Mouse (Mus musculus): Measurements from ENCODE around the gene Fam120c. TPM values are rescaled to one million over a fixed set of nuclear protein-coding genes. Genes with fewer than 3 reads are reported as not detected.
A peak's percentile ranks its signal among the peaks of the same experiment; 100 is the strongest.

Fam120c gene
- 4.6 and 5.3 TPM in 2 replicates for polyA plus RNA-seq (2016; fragmentation: Nextera tagmentation; extraction: Ambion mirVana)

DNA sequence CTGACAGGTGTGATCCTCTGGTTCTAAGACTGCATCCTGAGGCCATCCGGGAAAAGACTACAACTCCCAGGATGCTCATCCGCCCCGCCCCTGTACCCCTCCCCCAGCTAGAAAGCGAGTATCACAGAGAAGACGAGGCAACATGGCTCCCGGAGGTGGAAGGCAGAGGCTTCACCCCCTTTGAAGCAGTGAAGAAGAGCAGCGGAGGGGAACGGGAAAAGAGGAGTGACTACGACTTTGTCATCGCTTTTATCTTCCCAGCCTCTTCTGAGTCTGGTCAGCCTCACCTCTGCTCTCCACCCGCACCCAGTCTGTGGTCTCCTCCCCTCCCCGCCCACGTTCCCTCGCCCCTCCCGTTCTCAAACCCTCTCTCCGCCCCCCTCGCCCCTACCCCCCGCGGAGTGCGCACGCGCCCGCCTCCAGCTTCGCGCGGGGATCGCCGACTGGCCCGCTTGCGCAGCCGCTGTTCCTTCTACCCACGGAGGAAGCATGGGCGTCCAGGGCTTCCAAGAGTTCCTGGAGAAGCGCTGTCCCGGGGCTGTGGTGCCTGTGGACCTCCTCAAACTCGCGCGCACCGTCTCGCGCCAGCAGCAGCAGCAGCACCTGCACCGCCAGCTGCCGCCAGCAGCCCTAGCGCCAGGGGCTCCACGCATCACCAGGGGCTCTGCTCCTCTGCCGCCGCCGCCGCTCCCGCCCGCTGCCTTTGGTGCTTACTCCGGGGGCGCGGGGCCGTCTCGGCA is at the start of gene Fam120c:
Gene Fam120c (plus strand): TSS at position 415 of the 740 bp plus-strand sequence.
- Histone ChIP-seq H3K9me3 (replicated peaks) (no peaks in the 10 kb centered on the region), H3K4me1 (replicated peaks) (peaks cover 11% of the 10 kb centered on the region; the same call in 1 of the 2 replicates), H3K4me2 (peak within 1 kb of the TSS; percentile 81), H3K27ac (ENCODE audit: poor library complexity, severe bottlenecking) (peak within 1 kb of the TSS; percentile 83), H3K27me3 (replicated peaks) (no peaks in the 10 kb centered on the region), H3K4me3 (peak within 1 kb of the TSS; percentile 81), H3K9ac (peak within 1 kb of the TSS; percentile 81), H3K36me3 (0 out of 2 replicates have a peak, but pooled peaks cover 3% of the 10 kb centered on the region)
- 12% methylated on average over 52 of the region's 56 CpGs for WGBS
- ATAC-seq (ENCODE audit: insufficient number of reproducible peaks, low FRiP score): peak; percentile 92

DNA sequence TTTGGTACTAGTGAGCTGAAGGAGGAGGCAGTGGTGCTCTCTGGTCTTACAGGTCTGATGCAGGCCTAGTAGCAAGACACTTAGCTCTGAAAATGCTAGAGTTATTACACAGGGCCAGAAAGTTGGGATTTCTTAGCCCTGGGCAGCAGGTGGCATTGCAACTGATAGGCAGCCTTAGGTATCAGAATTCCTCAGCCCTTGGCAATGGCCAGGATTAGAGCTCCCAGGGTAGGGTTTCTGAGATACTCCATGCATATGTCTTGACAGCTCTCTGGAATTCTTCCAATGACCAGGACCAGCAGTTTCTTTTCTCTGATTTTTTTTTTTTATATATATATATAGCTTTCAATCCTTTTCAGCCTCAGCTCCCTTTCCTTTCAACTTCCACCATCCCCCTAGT is 45.6 kb upstream of the Fam120c start:
- Histone ChIP-seq H3K4me2 (no peak overlapping the region), H3K27me3 (replicated peaks) (no peaks in the 10 kb centered on the region), H3K36me3 (no peaks in the 10 kb centered on the region), H3K4me1 (replicated peaks) (peaks cover 7% of the 10 kb centered on the region; the same call in 1 of the 2 replicates), H3K27ac (ENCODE audit: poor library complexity, severe bottlenecking) (no peak overlapping the region), H3K9me3 (replicated peaks) (no peaks in the 10 kb centered on the region), H3K9ac (no peak overlapping the region), H3K4me3 (no peak overlapping the region)
- peak; percentile 25; the same call in 1 of the 2 replicates for ATAC-seq (ENCODE audit: insufficient number of reproducible peaks, low FRiP score)

DNA sequence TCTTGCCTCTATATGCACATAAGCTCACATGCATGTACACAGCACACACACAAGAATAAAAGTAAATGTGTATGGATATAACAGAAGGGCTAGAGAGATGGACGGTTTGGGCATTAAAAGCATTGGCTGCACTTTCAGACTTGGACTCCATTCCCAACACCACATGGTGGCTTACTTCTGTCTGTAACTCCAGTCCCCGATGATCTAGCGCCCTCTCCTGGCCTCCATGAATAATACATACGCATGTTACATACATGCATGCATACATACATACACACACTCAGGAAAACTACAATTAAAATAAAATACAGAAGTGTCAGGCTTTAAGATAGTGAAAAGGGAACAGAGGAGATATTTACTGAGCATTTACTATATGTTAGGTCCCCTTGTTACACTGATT is 30.2 kb upstream of the Fam120c start:
- ATAC-seq (ENCODE audit: insufficient number of reproducible peaks, low FRiP score): no peak
- Histone ChIP-seq H3K9ac (no peak overlapping the region), H3K36me3 (no peaks in the 10 kb centered on the region), H3K9me3 (replicated peaks) (no peaks in the 10 kb centered on the region), H3K27me3 (replicated peaks) (no peaks in the 10 kb centered on the region; the same call in 1 of the 2 replicates), H3K4me2 (no peak overlapping the region), H3K27ac (ENCODE audit: poor library complexity, severe bottlenecking) (no peak overlapping the region), H3K4me3 (no peak overlapping the region), H3K4me1 (replicated peaks) (no peaks in the 10 kb centered on the region)
- WGBS: 66% methylated on average over 4 of the region's 4 CpGs

DNA sequence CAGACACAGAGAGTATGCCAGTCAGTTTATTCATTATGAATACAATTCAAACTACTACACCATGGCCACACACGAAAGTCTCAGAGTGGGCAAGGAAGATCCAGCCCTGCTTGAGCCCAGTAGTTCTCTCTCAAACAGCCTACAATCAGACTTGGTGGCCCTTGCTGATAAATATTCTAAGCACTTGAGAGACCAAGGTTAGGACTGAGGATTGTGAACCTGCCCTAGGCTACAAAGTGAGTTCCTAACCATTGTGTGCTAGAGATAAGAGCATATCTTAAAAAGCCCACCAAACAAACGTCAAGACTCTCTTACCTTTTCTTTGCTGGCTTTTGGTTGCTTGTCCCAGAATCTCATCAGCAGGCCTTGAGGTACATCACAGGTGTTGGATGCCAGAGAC is 10.4 kb upstream of the Fam120c start:
- H3K9me3 ChIP-seq (replicated peaks): no peaks in the 10 kb centered on the region
- ATAC-seq (ENCODE audit: insufficient number of reproducible peaks, low FRiP score): no peak
- H3K4me2 ChIP-seq: no peak overlapping the region
- H3K4me1 ChIP-seq (replicated peaks): no peaks in the 10 kb centered on the region
- H3K9ac ChIP-seq: no peak overlapping the region
- H3K27me3 ChIP-seq (replicated peaks): no peaks in the 10 kb centered on the region
- no peaks in the 10 kb centered on the region for H3K36me3 ChIP-seq
- H3K27ac ChIP-seq (ENCODE audit: poor library complexity, severe bottlenecking): no peak overlapping the region
- WGBS: 60% methylated on average over 2 of the region's 2 CpGs
- H3K4me3 ChIP-seq: no peak overlapping the region

DNA sequence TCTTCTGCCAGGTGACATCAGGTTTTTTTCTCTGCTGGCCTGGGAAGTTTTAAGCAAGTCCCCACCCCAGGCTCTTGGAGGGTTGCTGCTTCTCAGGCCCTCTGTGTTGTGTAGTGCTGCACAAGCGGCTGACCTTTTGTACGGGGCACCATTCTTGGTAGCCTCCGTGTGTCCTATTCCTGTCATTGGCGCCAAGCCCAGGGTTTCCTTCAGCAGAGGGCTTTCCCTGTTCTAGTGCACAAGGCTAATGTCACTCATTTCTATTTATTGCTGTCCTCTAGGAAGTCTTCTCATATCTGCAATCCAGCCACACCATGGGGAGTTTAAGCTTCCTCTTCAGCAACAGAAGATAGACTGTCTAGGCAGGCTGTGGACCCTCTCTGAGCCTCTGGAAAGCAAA is 6.2 kb upstream of the Fam120c start:
- 32% methylated on average over 4 of the region's 4 CpGs for WGBS
- Histone ChIP-seq H3K36me3 (no peaks in the 10 kb centered on the region), H3K9ac (no peak overlapping the region), H3K4me3 (no peak overlapping the region), H3K27ac (ENCODE audit: poor library complexity, severe bottlenecking) (0 out of 2 replicates have a peak overlapping the region, but pooled peaks have one; percentile 21), H3K27me3 (replicated peaks) (no peaks in the 10 kb centered on the region), H3K9me3 (replicated peaks) (no peaks in the 10 kb centered on the region), H3K4me2 (no peak overlapping the region), H3K4me1 (replicated peaks) (no peaks in the 10 kb centered on the region)
- peak; percentile 48; the same call in 1 of the 2 replicates for ATAC-seq (ENCODE audit: insufficient number of reproducible peaks, low FRiP score)

DNA sequence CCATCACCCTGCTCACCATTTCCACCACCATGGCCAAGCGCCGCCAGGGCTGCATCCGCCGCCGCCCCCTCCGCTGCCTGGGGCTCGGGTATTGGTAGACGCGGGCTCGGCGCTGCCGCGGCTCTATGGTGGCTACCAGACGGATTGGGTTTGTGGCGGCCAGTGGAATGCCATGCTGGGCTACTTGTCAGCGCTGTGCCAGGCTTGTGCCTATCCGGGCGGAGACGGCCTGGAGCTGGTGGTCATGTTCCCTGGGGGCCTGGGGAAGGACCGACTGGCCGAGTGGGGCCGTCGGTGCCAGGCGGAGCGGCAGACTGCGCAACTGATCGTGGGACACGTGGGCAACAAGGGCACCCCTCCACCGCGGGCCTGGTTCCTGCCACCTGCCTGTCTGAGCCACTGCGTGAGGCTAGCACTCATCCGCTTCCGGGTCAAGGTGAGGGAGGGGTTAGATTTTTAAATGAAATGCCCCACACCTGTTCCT is 568 bp downstream of the Fam120c start:
- H3K4me1 ChIP-seq (replicated peaks): peaks cover 11% of the 10 kb centered on the region; the same call in 1 of the 2 replicates
- peak overlapping the region; percentile 81 for H3K9ac ChIP-seq
- H3K4me2 ChIP-seq: peak overlapping the region; percentile 81
- H3K9me3 ChIP-seq (replicated peaks): no peaks in the 10 kb centered on the region
- peak overlapping the region; percentile 83 for H3K27ac ChIP-seq (ENCODE audit: poor library complexity, severe bottlenecking)
- H3K4me3 ChIP-seq: peak overlapping the region; percentile 81
- peak; percentile 64 for ATAC-seq (ENCODE audit: insufficient number of reproducible peaks, low FRiP score)
- H3K27me3 ChIP-seq (replicated peaks): no peaks in the 10 kb centered on the region
- H3K36me3 ChIP-seq: 0 out of 2 replicates have a peak, but pooled peaks cover 3% of the 10 kb centered on the region
- 16% methylated on average over 31 of the region's 33 CpGs for WGBS

DNA sequence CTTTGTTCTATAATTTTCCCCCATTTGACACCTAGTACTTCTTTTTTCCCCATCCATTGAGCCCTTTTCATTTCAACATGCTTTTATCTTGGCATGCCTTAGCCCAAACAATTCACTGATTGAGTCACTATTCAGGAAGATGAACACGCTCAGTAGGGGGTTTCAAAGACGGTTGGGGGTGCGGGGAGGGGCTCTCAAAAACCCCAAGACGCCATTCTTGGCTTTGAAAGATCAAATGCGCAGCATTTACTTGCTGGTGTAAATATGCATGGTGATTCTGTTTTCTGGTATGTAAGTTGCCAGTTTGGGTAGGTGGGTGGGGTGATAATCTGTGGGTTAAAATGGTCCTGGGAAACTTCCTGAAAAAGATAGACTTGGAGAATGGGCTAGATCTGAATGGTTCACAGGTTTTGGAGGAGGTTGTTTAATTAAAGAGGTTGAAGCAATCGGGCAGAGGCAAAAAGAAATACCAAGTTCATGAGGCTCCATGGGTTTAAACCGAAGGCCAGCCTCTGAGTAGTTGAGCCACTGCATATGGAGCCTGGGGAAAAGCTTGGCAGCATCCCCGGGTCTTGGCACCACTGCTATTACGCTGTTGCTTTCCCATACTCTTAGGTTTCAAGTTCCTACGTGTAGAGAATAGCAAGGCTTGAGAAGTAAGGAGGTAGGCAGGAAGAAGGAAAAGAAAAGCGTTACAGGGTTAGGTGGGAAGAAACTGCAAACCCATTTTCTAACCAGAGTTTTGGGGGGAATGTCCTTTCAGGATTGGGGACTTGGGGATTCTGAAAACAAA is 1.6 kb downstream of the Fam120c start:
- 40% methylated on average over 11 of the region's 11 CpGs for WGBS
- ATAC-seq (ENCODE audit: insufficient number of reproducible peaks, low FRiP score): no peak
- 0 out of 2 replicates have a peak, but pooled peaks cover 3% of the 10 kb centered on the region for H3K36me3 ChIP-seq
- peaks cover 11% of the 10 kb centered on the region; the same call in 1 of the 2 replicates for H3K4me1 ChIP-seq (replicated peaks)
- peak overlapping the region; percentile 81 for H3K4me2 ChIP-seq
- peak overlapping the region; percentile 45; the same call in 1 of the 2 replicates for H3K9ac ChIP-seq
- no peaks in the 10 kb centered on the region for H3K9me3 ChIP-seq (replicated peaks)
- H3K27me3 ChIP-seq (replicated peaks): no peaks in the 10 kb centered on the region
- H3K27ac ChIP-seq (ENCODE audit: poor library complexity, severe bottlenecking): no peak overlapping the region
- H3K4me3 ChIP-seq: peak overlapping the region; percentile 81

DNA sequence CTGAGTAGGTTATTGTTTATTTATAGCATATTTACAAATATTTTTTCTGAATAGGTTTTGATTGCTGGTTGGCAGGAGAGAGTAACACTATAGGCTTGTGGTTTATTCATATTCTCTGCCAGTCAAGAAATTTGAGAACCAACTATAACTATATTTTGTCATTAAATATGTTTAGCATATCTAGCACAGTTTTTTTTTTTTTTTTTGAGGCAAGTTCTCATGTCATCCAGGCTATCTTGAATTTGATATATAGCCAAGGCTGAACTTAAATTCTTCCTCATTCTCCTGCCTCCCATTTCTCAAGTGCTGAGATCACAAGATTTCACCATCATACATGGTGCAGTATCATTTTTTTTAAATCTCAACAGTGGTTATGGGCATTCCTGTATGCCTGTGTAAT is 3.3 kb downstream of the Fam120c start:
- Histone ChIP-seq H3K36me3 (0 out of 2 replicates have a peak, but pooled peaks cover 3% of the 10 kb centered on the region), H3K4me2 (no peak overlapping the region), H3K27ac (ENCODE audit: poor library complexity, severe bottlenecking) (no peak overlapping the region), H3K4me1 (replicated peaks) (peaks cover 11% of the 10 kb centered on the region; the same call in 1 of the 2 replicates), H3K27me3 (replicated peaks) (no peaks in the 10 kb centered on the region), H3K4me3 (no peak overlapping the region), H3K9ac (no peak overlapping the region), H3K9me3 (replicated peaks) (no peaks in the 10 kb centered on the region)
- ATAC-seq (ENCODE audit: insufficient number of reproducible peaks, low FRiP score): no peak

DNA sequence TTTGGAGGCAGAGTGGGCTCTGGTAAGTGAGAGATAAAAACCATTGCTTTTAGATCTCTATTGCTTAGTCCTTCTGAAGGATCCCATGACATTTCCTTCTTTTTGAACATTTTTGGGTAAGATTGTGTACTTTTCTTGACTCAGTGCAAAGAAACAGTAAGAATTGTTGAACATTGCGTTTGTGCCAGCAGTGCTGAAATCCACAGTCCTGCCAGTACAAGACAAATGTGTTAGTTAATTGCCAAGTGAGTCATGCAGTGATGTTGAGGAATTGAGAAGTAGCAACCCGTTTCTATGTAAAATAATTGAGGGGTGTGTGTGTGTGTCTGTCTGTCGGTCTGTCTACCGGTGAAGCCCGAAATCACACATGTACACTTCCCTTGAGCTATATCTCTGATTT is 5.3 kb downstream of the Fam120c start:
- no peak for ATAC-seq (ENCODE audit: insufficient number of reproducible peaks, low FRiP score)
- Histone ChIP-seq H3K9ac (no peak overlapping the region), H3K27ac (ENCODE audit: poor library complexity, severe bottlenecking) (no peak overlapping the region), H3K27me3 (replicated peaks) (no peaks in the 10 kb centered on the region), H3K9me3 (replicated peaks) (no peaks in the 10 kb centered on the region), H3K4me2 (no peak overlapping the region), H3K4me3 (no peak overlapping the region), H3K36me3 (0 out of 2 replicates have a peak, but pooled peaks cover 3% of the 10 kb centered on the region), H3K4me1 (replicated peaks) (peaks cover 11% of the 10 kb centered on the region; the same call in 1 of the 2 replicates)
- 85% methylated on average over 5 of the region's 5 CpGs for WGBS

DNA sequence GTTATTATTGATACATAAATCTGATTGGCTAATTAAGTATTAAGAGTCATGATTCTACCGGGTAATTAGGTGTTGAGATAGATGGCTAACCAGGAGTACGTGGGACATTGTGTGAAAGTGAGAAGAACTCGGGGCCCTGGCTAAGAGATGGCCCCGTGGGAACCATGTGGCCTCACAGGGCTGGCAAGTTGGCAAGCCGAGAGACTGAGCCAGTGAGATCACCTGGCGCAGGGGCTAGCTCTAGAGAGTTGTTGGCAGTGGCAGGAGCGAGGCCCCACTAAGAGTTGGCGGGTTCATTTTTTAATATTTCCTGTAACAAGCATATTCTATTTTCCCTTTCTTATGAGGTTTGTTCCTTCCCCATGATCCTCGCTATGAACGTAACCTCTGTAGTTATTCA is 74.8 kb downstream of the Fam120c start:
- 84% methylated on average over 10 of the region's 10 CpGs for WGBS
- Histone ChIP-seq H3K9ac (no peak overlapping the region), H3K36me3 (no peaks in the 10 kb centered on the region), H3K4me2 (no peak overlapping the region), H3K4me3 (no peak overlapping the region), H3K27ac (ENCODE audit: poor library complexity, severe bottlenecking) (no peak overlapping the region), H3K27me3 (replicated peaks) (no peaks in the 10 kb centered on the region), H3K4me1 (replicated peaks) (no peaks in the 10 kb centered on the region), H3K9me3 (replicated peaks) (no peaks in the 10 kb centered on the region)
- no peak for ATAC-seq (ENCODE audit: insufficient number of reproducible peaks, low FRiP score)

DNA sequence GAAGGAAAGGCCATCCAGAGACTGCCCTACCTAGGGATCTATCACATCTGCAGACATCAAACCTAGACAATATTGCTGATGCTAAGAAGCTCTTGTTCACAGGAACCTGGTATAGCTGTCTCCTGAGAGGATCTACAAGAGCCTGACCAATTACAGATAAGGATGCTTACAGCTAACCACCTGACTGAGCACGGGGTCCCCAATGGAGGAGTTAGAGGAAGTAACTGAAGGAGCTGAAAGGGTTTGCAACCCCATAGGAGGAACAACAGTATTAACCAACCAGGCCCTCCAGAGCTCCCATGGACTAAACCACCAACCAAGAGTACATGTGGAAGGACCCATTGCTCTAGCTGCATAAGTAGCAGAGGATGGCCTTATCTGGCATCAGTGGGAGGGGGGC is 76.8 kb downstream of the Fam120c start:
- no peaks in the 10 kb centered on the region for H3K27me3 ChIP-seq (replicated peaks)
- ATAC-seq (ENCODE audit: insufficient number of reproducible peaks, low FRiP score): no peak
- H3K36me3 ChIP-seq: no peaks in the 10 kb centered on the region
- H3K4me1 ChIP-seq (replicated peaks): no peaks in the 10 kb centered on the region
- no peak overlapping the region for H3K4me2 ChIP-seq
- WGBS: 75% methylated on average over 1 of the region's 1 CpGs
- no peak overlapping the region for H3K9ac ChIP-seq
- no peak overlapping the region for H3K4me3 ChIP-seq
- H3K9me3 ChIP-seq (replicated peaks): no peaks in the 10 kb centered on the region
- H3K27ac ChIP-seq (ENCODE audit: poor library complexity, severe bottlenecking): no peak overlapping the region
